Mouse (Mus musculus): ENCODE measurements around the gene Peg3. TPM values are rescaled to one million over a fixed set of nuclear protein-coding genes. Genes with fewer than 3 reads are reported as not detected.

Gene Peg3
- total RNA-seq, 2 experiments from 2014 or later, result not detected

DNA sequence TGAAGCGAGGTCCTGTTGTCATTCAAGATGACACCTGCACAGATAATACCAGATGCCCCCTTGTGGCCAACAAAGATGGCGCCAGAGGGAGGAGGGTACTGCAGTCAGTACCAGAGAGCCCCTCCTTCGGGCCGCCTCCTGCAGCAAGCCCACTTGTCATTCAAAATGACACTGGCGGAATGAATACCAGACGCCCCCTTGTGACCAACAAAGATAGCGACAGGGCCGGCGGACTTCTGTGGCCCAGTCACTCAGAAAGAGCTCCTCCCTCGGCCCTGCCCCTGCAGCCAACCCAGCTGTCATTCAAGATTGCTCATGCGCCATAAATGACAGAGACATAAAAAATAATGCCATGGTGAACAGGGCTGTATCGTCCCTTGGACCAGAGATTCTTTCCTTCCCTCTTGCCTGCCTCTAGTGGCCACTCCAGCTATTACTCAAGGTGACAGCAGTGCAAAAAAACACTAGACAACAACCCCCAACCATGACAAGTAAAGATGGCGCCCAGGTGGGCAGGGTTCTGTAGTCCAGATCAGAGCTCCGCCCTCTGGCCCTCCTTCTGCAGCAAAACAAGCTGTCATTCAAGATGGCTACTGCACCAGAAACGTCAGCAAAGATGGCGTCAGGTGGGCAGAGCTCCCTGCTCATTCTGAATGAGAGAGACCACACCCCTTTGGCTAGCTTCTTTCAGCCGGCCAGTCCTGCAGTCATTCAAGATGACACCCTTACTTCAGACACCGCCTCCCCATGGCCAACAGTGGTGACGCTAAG is 2.7 kb downstream of the Peg3 start:
- no peak for ATAC-seq (replicated peaks; ENCODE audit: low FRiP score, poor library complexity, severe bottlenecking)

DNA sequence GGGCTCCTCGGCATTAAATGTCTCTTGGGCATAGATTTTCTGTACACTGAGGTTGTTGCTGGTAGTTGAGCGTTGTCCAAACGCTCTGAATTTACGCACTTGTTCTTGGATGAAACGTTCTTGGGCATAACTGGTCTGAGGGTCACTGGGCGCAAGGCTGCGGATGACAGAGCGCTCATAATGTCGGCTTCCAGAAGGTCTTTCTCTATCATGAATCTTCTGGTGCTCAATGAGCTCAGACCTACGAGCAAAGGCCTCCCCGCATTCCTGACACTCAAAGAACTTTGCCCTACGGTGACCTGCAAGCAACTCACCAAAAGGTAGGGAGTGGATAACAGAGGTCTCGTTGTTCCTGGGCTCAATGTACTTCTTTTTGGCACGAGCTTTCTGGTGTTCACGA is 20.8 kb downstream of the Peg3 start:
- no peak for ATAC-seq (replicated peaks; ENCODE audit: low FRiP score, poor library complexity, severe bottlenecking)

GRCm38 (mm10) chr7:6708451-6709180 is 21.6 kb downstream of the Peg3 start:
- ATAC-seq (replicated peaks; ENCODE audit: low FRiP score, poor library complexity, severe bottlenecking), result no peak

- ATAC-seq (replicated peaks; ENCODE audit: low FRiP score, poor library complexity, severe bottlenecking), result no peak
Measured at GRCm38 (mm10) chr7:6707416-6708015, 22.7 kb downstream of the Peg3 start.

DNA sequence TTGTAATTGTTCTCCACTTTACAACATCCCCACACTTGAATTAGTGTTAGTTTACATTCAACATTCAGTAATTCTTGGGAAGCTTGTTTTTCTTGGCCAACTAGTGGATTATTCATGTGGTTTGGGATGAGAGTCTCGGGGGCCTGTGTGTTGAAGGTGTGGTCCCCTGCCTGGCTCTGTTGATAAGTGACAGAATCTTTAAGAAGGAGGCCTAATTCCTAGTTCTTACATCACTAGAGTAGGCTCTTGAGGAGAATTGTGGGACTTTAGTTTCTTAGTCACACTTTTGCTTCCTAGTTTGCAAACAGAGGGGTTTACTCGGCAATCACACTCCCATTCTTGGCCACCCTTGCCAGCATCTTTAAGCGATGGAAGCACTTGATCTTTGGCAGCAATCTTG is 31.0 kb downstream of the Peg3 start:
- no peak for ATAC-seq (replicated peaks; ENCODE audit: low FRiP score, poor library complexity, severe bottlenecking)

DNA sequence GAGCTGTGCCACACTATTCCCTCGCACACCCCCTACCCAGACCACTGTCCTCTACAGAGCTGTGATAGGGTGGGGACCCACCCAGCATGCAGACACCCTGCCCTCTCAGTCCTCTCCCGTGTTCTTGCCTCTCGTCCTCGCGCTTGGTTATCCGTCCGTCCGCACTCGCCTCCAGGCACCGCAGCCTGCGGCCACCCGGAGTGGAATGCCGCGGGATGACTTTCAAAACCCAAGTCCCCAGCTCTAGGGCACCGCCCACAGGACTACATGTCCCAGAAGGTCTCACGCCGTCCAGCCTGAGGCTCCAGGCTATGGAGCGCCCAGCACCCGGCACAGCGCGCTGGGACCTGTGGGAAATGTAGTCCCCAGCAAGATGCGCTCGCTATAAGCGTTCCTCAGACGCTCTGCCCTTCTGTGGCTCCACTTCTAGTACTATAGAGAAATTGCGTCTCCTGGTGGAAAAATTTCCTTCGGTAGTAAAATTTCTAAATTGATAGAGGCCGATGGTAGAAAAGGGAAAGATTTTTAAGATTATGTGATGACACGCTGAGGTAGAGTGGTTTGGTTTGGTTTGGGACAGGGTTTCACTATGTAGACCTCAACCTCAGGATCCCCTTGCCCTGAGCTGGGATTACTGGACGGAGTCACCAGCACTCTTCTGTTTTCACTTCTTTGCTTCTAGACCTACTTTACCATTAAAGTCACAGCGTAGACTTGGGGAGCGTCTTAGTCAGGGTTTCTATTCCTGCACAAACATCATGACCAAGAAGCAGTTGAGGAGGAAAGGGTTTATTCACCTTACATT is 33.8 kb downstream of the Peg3 start, which contains the start of gene Zim1:
TSS of gene Zim1 (minus strand) at position 210 of the 805 bp plus-strand sequence.
- ATAC-seq (replicated peaks; ENCODE audit: low FRiP score, poor library complexity, severe bottlenecking), result no peak

DNA sequence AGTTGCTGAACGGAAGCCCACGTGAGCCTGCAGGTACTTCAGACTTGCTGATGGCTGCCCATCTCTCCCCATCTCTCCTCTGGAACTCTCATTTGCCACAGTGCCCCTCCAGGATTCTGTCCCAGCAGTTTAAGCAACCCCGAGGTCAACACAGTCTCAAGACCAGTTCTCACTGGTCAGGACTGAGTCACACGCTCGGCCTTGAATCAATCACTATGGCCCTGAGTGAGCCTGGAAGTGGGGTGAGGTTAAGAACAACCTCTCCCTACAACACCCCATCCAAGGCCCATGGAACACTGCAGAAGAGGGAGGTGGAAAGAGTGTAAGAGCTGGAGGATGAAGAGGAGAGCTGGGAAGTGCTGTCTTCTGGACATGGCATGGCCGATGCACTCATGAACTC is 44.7 kb downstream of the Peg3 start:
- ATAC-seq (replicated peaks; ENCODE audit: low FRiP score, poor library complexity, severe bottlenecking), result no peak

- ATAC-seq (replicated peaks; ENCODE audit: low FRiP score, poor library complexity, severe bottlenecking), result no peak
Measured at GRCm38 (mm10) chr7:6666726-6667125, 63.5 kb downstream of the Peg3 start.

DNA sequence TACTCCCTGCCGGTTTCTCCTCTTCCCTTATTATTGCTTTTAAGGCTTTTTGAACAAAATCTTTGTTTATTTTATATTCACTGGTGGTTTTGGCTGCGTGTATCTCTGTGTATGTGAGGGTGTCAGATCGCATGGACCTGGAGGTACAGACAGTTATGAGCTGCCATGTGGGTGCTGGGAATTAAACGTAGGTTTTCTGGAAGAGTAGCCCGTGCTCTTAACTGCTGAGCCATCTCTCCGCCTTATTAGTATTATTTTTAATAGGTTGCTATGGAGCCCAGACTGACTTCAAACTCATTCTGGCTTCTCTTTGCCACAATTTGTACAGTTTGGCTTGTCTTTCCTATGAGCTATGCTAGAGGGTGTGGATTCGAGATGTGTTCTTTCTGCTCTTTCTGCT is 66.8 kb downstream of the Peg3 start:
- no peak for ATAC-seq (replicated peaks; ENCODE audit: low FRiP score, poor library complexity, severe bottlenecking)

GRCm38 (mm10) chr7:6659605-6660004 is 70.6 kb downstream of the Peg3 start:
- no peak for ATAC-seq (replicated peaks; ENCODE audit: low FRiP score, poor library complexity, severe bottlenecking)

GRCm38 (mm10) chr7:6658606-6659005 is 71.6 kb downstream of the Peg3 start:
- ATAC-seq (replicated peaks; ENCODE audit: low FRiP score, poor library complexity, severe bottlenecking), result no peak

Other genes starting within 250 kb of the Peg3 start
- gene Olfr5, start 243.5 kb downstream of the Peg3 start, total RNA-seq (2015; ENCODE audit: low replicate concordance), result not detected in 2 replicates
- not detected in 2 replicates for gene Olfr5, start 243.5 kb downstream of the Peg3 start, total RNA-seq (2017; ENCODE audit: low replicate concordance)
- gene Olfr1347, start 230.7 kb downstream of the Peg3 start, total RNA-seq (2015; ENCODE audit: low replicate concordance), result not detected in 2 replicates
- not detected in 2 replicates for gene Olfr1347, start 230.7 kb downstream of the Peg3 start, total RNA-seq (2017; ENCODE audit: low replicate concordance)
- not detected in 2 replicates for gene Olfr1348, start 221.7 kb downstream of the Peg3 start, total RNA-seq (2015; ENCODE audit: low replicate concordance)
- gene Olfr1348, start 221.7 kb downstream of the Peg3 start, total RNA-seq (2017; ENCODE audit: low replicate concordance), result not detected in 2 replicates
- gene Olfr1349, start 207.5 kb downstream of the Peg3 start, total RNA-seq (2015; ENCODE audit: low replicate concordance), result not detected in 2 replicates
- not detected in 2 replicates for gene Olfr1349, start 207.5 kb downstream of the Peg3 start, total RNA-seq (2017; ENCODE audit: low replicate concordance)
- gene Olfr1350, start 165.6 kb downstream of the Peg3 start, total RNA-seq (2015; ENCODE audit: low replicate concordance), result not detected in 2 replicates
- gene Olfr1350, start 165.6 kb downstream of the Peg3 start, total RNA-seq (2017; ENCODE audit: low replicate concordance), result not detected in 2 replicates
- gene Zim1, start 34.0 kb downstream of the Peg3 start, total RNA-seq (2015; ENCODE audit: low replicate concordance), result not detected in 2 replicates
- not detected in 2 replicates for gene Zim1, start 34.0 kb downstream of the Peg3 start, total RNA-seq (2017; ENCODE audit: low replicate concordance)
- gene Usp29, start 147 bp upstream of the Peg3 start, total RNA-seq (2015; ENCODE audit: low replicate concordance), result 0.19 TPM in 1 of 2 replicates, not detected in the other
- gene Usp29, start 147 bp upstream of the Peg3 start, total RNA-seq (2017; ENCODE audit: low replicate concordance), result not detected in 2 replicates

Data from erythroblast, adult 5-6 weeks (primary cell).